Mouse (Mus musculus) left cerebral cortex, adult 11 months (tissue): ENCODE data around the gene Rasgrp4.
"Not testable (repeated sequence)": the region's sequence is repeated elsewhere in the genome, so short reads cannot be mapped to it uniquely, and the experiment has no call there.

Experiments
- DNase-seq: peaks from one replicate; pipeline ENCODE4 v3.0.0; 2022; ENCODE audit warnings: low spot score

The Rasgrp4 gene

GRCm38 (mm10) chr7:29180077-29180853 lies 45.6 kb downstream of the Rasgrp4 start, which contains the start of gene Psmd8:
Psmd8 (minus strand) TSS chr7:29180701.
- peak; percentile 96 for DNase-seq

DNA sequence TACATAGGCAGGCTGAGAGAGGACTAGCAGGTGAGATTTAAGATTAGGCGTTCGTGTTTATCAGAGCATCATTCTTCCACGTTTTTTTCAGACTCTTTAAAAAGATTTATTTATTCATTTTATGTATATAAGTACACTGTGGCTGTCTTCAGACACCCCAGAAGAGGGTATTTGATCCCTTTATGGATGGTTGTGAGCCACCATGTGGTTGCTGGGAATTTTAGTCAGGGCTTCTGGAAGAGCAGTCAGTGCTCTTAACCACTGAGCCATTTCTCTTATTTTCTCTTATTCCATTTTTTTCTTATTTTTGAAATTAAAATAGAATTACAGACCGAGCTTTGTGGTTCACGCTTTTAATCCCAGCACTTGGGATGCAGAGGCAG lies 46.2 kb downstream of the Rasgrp4 start:
- DNase-seq: no peak

DNA sequence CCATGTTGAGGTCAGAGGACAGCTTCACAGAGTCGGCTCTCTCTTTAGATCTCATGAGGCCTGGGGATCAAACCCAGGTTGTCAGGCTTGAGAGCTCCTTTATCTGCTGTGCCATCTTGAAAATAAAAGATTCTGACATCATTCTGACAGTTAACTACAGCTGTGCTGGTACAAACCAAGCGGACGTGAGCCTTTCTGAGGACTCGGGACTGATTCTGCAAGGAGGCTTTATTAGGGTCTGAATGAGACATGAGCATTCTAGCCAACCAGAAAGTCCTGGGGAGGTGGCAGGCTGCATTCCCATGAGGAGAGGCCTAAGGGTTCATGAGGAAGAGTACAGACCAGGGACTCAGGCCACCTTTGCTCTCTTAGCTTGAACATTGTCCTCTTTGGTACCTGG lies 46.7 kb downstream of the Rasgrp4 start:
- not testable (repeated sequence) for DNase-seq

DNA sequence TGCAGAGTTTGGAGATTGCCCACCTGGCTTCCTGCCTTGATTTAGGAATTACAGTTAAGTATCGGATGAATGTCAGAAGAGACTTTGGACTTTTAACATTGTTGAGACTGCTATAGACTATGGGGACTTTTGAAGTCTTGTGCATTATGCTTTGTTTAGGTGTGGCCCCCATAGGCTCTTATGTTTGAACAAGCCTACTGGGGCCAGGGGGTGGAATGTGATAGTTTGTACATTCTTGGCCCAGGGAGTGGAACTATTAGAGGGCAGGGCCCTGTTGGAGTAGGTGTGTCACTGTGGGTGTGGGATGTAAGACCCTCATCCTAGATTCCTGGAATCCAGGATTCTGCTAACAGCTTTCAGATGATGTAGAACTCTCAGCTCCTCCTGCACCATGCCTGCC lies 59.6 kb downstream of the Rasgrp4 start:
- not testable (repeated sequence) for DNase-seq

DNA sequence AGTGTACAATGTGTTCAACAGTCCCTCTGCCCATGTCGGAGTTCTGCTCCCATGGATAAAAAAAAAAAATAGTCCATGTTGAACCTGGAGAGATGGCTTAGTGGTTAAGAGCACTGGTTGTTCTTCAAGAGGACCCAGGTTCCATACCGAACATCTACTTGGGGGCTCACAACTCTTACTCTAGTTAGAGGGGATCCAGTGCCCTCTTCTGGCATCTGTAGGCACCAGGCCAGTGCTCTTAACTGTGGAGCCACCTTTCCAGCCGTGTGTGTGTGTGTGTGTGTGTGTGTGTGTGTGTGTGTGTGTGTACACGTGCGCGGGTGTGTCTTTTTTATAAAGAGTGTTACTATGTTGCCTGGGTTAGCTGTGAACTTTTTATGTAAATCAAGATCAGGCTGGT lies 67.9 kb downstream of the Rasgrp4 start:
- no peak for DNase-seq
